Mouse (Mus musculus) MEL (cell line): ENCODE measurements around the gene Slco3a1. TPM values are rescaled to one million over a fixed set of nuclear protein-coding genes. Genes with fewer than 3 reads are reported as not detected.

Experiments used
- DNase-seq: peaks from one replicate; pipeline ENCODE4 v3.0.0; 2011; ENCODE audit warnings: low read depth, low spot score
- H3K27ac ChIP-seq: 2 replicates; pipeline ENCODE4 v1.5.1; 2012; ENCODE audit warnings: low read depth, mild to moderate bottlenecking, control low read depth, low read length, moderate library complexity; ENCODE audit not compliant: control insufficient read depth
- H3K27me3 ChIP-seq, 2 experiments: fragments of 150-350 bp in 1 of 2; sonication (generic) in 1 of 2; 2 replicates each; pipeline ENCODE4 v1.6.1; 2012; ENCODE audit warnings: low read length in 2 of 2, mild to moderate bottlenecking in 2 of 2, improper control_type of control experiment in 1 of 2, moderate library complexity in 1 of 2; ENCODE audit not compliant: insufficient read depth in 2 of 2, control insufficient read depth in 1 of 2
- H3K36me3 ChIP-seq, 2 experiments: 2 replicates each; pipeline ENCODE4 v1.6.1; 2012 to 2014; ENCODE audit warnings: low read length in 2 of 2, improper control_type of control experiment in 1 of 2, inconsistent platforms in 1 of 2, mild to moderate bottlenecking in 1 of 2; ENCODE audit not compliant: insufficient read depth in 2 of 2, control insufficient read depth in 1 of 2
- H3K4me1 ChIP-seq, 2 experiments: fragments of 150-350 bp in 1 of 2; sonication (generic) in 1 of 2; 2 replicates each; pipeline ENCODE4 v1.6.1; 2012; ENCODE audit warnings: low read length in 2 of 2, improper control_type of control experiment in 1 of 2, mild to moderate bottlenecking in 1 of 2; ENCODE audit not compliant: insufficient read depth in 2 of 2, control insufficient read depth in 1 of 2
- H3K4me3 ChIP-seq, 2 experiments: fragments of 150-350 bp in 1 of 2; sonication (generic) in 1 of 2; 2 replicates each; pipeline ENCODE4 v1.5.1; 2012; ENCODE audit warnings: low read depth in 2 of 2, low read length in 2 of 2, mild to moderate bottlenecking in 2 of 2, moderate library complexity in 2 of 2, control low read depth in 1 of 2, improper control_type of control experiment in 1 of 2; ENCODE audit not compliant: control insufficient read depth in 1 of 2, insufficient read depth in 1 of 2
- H3K79me2 ChIP-seq: 2 replicates; pipeline ENCODE4 v1.6.1; 2012; ENCODE audit warnings: mild to moderate bottlenecking, low read length, moderate library complexity; ENCODE audit not compliant: control insufficient read depth, poor library complexity, insufficient read depth
- H3K9ac ChIP-seq: 2 replicates; pipeline ENCODE4 v1.6.1; 2012; ENCODE audit warnings: low read depth, mild to moderate bottlenecking, control low read depth, low read length, moderate library complexity; ENCODE audit not compliant: control insufficient read depth, poor library complexity, severe bottlenecking
- H3K9me3 ChIP-seq: fragments of 150-350 bp; sonication (generic); replicated peaks from 2 replicates; pipeline ENCODE4 v1.6.1; 2012; ENCODE audit warnings: mild to moderate bottlenecking, low read length, improper control_type of control experiment, moderate library complexity; ENCODE audit not compliant: insufficient read depth
- CHD1 ChIP-seq: IDR thresholded peaks from 2 replicates; pipeline ENCODE4 v1.6.1; 2012; ENCODE audit warnings: low read depth, mild to moderate bottlenecking, inconsistent platforms, low read length, improper control_type of control experiment
- CHD2 ChIP-seq: IDR thresholded peaks from 2 replicates; pipeline ENCODE4 v1.6.1; 2011; ENCODE audit warnings: low read length, improper control_type of control experiment
- CTCF ChIP-seq, 3 experiments: IDR thresholded peaks in 2 of 3; conservative IDR thresholded peaks in 1 of 3; 2 replicates each; pipeline ENCODE4 v1.5.1; 2011 to 2012; ENCODE audit warnings: low read length in 3 of 3, low read depth in 2 of 3, mild to moderate bottlenecking in 2 of 3, improper control_type of control experiment in 1 of 3, inconsistent platforms in 1 of 3, mixed read lengths in 1 of 3, moderate library complexity in 1 of 3; ENCODE audit not compliant: control insufficient read depth in 1 of 3, insufficient read depth in 1 of 3, poor library complexity in 1 of 3, severe bottlenecking in 1 of 3
- ELF1 ChIP-seq: IDR thresholded peaks from 2 replicates; pipeline ENCODE4 v1.6.1; 2014; ENCODE audit warnings: low read depth, mild to moderate bottlenecking, inconsistent platforms, low read length, improper control_type of control experiment, moderate library complexity
- EP300 ChIP-seq, 2 experiments: IDR thresholded peaks; 2 replicates each; pipeline ENCODE4 v1.6.1; 2011; ENCODE audit warnings: improper control_type of control experiment in 2 of 2, low read length in 2 of 2, low read depth in 1 of 2, mild to moderate bottlenecking in 1 of 2
- GATA1 ChIP-seq: IDR thresholded peaks from 2 replicates; pipeline ENCODE4 v1.6.1; 2011; ENCODE audit warnings: low read depth, low read length, improper control_type of control experiment
- HCFC1 ChIP-seq: IDR thresholded peaks from 2 replicates; pipeline ENCODE4 v1.6.1; 2012; ENCODE audit warnings: low read depth, mild to moderate bottlenecking, inconsistent platforms, low read length, improper control_type of control experiment, moderate library complexity
- KAT2A ChIP-seq: conservative IDR thresholded peaks from 2 replicates; pipeline ENCODE4 v1.6.1; 2012; ENCODE audit warnings: low read depth, low read length, improper control_type of control experiment, inconsistent platforms
- MAFK ChIP-seq: IDR thresholded peaks from 2 replicates; pipeline ENCODE4 v1.6.1; 2011; ENCODE audit warnings: low read depth, mild to moderate bottlenecking, low read length, improper control_type of control experiment, borderline replicate concordance
- MAZ ChIP-seq: IDR thresholded peaks from 2 replicates; pipeline ENCODE4 v1.6.1; 2012; ENCODE audit warnings: low read depth, mild to moderate bottlenecking, inconsistent platforms, low read length, improper control_type of control experiment
- MXI1 ChIP-seq: IDR thresholded peaks from 2 replicates; pipeline ENCODE4 v1.6.1; 2011; ENCODE audit warnings: mild to moderate bottlenecking, low read depth, low read length, improper control_type of control experiment
- POLR2A ChIP-seq, 2 experiments: IDR thresholded peaks; 2 replicates each; pipeline ENCODE4 v1.6.1; 2011 to 2012; ENCODE audit warnings: low read length in 2 of 2, mild to moderate bottlenecking in 2 of 2, control low read depth in 1 of 2, improper control_type of control experiment in 1 of 2, low read depth in 1 of 2, moderate library complexity in 1 of 2; ENCODE audit not compliant: control insufficient read depth in 1 of 2, insufficient read depth in 1 of 2, poor library complexity in 1 of 2
- RAD21 ChIP-seq: IDR thresholded peaks from 2 replicates; pipeline ENCODE4 v1.6.1; 2011; ENCODE audit warnings: mild to moderate bottlenecking, low read depth, low read length, improper control_type of control experiment
- RCOR1 ChIP-seq: IDR thresholded peaks from 2 replicates; pipeline ENCODE4 v1.6.1; 2012; ENCODE audit warnings: low read depth, mild to moderate bottlenecking, inconsistent platforms, low read length, improper control_type of control experiment
- SMC3 ChIP-seq: IDR thresholded peaks from 2 replicates; pipeline ENCODE4 v1.6.1; 2011; ENCODE audit warnings: low read depth, low read length, improper control_type of control experiment
- TAL1 ChIP-seq: IDR thresholded peaks from 2 replicates; pipeline ENCODE4 v1.6.1; 2012; ENCODE audit warnings: mild to moderate bottlenecking, inconsistent platforms, low read length, moderate library complexity, mixed read lengths
- TBP ChIP-seq: IDR thresholded peaks from 2 replicates; pipeline ENCODE4 v1.8.0; 2011; ENCODE audit warnings: low read depth, low read length, improper control_type of control experiment
- TCF12 ChIP-seq: IDR thresholded peaks from 2 replicates; pipeline ENCODE4 v1.6.1; 2014; ENCODE audit warnings: low read depth, mild to moderate bottlenecking, inconsistent platforms, low read length, improper control_type of control experiment, moderate library complexity
- USF2 ChIP-seq, 2 experiments: IDR thresholded peaks; 2 replicates each; pipeline ENCODE4 v1.6.1; 2011 to 2012; ENCODE audit warnings: improper control_type of control experiment in 2 of 2, low read length in 2 of 2, borderline replicate concordance in 1 of 2, inconsistent platforms in 1 of 2, low read depth in 1 of 2, mild to moderate bottlenecking in 1 of 2; ENCODE audit not compliant: insufficient read depth in 1 of 2
- ZKSCAN1 ChIP-seq: IDR thresholded peaks from 2 replicates; pipeline ENCODE4 v1.6.1; 2012; ENCODE audit warnings: low read depth, mild to moderate bottlenecking, inconsistent platforms, low read length, improper control_type of control experiment, moderate library complexity
- ZMIZ1 ChIP-seq: IDR thresholded peaks from 2 replicates; pipeline ENCODE4 v1.6.1; 2012; ENCODE audit warnings: low read depth, mild to moderate bottlenecking, inconsistent platforms, low read length, improper control_type of control experiment, moderate library complexity
- ZNF384 ChIP-seq: IDR thresholded peaks from 2 replicates; pipeline ENCODE4 v1.6.1; 2012; ENCODE audit warnings: low read depth, mild to moderate bottlenecking, inconsistent platforms, low read length, improper control_type of control experiment
- polyA plus RNA-seq, 2 experiments: library from polyadenylated mRNA; stranded (reverse) in 1 of 2; unstranded in 1 of 2; fragments of >175 nt in 1 of 2; fragments of >200 nt in 1 of 2; gene quantifications; 2 replicates each; pipeline versions ENCODE4 v1.2.1 to v1.2.4; 2012; ENCODE audit warnings: low replicate concordance in 2 of 2, low read depth in 1 of 2; ENCODE audit not compliant: insufficient read length in 2 of 2, insufficient read depth in 1 of 2, missing spikeins in 1 of 2
- total RNA-seq: library from RNA; depleted of rRNA; stranded (reverse); fragments of 300-350 nt; gene quantifications from 2 replicates; pipeline ENCODE4 v1.2.3, GENCODE M21; 2012

The Slco3a1 gene
- total and polyA plus RNA-seq, 3 experiments, result 17.6 to 20.9 TPM; not detected in 1

GRCm38 (mm10) chr7:74436642-74437041, 117.9 kb downstream of the Slco3a1 start:
- Histone ChIP-seq H3K9ac (no peak overlapping the region), H3K4me1 (peaks cover 6 to 13% of the 10 kb centered on the region in 2 experiments; a peak in 3 of 4 replicates), H3K27ac (no peak overlapping the region), H3K9me3 (no peaks in the 10 kb centered on the region), H3K79me2 (no peaks in the 10 kb centered on the region), H3K4me3 (no peak overlapping the region), H3K36me3 (peaks cover 0 to 6% of the 10 kb centered on the region in 2 experiments; a peak in 3 of 4 replicates), H3K27me3 (no peaks in the 10 kb centered on the region)
- no peak for DNase-seq
- TF ChIP-seq RAD21 (no peak), HCFC1 (no peak), MXI1 (no peak), KAT2A (no peak), TBP (no peak), EP300 (IDR thresholded peaks at IDR 0.05; ENCODE audit: low read depth in 1 of 2, low read length in 2 of 2) (no peak), ZNF384 (no peak), CHD2 (no peak), CTCF (IDR thresholded peaks at IDR 0.05 in 2 of 3, conservative IDR thresholded peaks at IDR 0.05 in 1 of 3; ENCODE audit: control insufficient read depth in 1 of 3, insufficient read depth in 1 of 3, low read depth in 2 of 3, low read length in 3 of 3, poor library complexity in 1 of 3, severe bottlenecking in 1 of 3) (no peak), TCF12 (no peak), GATA1 (no peak)

DNA sequence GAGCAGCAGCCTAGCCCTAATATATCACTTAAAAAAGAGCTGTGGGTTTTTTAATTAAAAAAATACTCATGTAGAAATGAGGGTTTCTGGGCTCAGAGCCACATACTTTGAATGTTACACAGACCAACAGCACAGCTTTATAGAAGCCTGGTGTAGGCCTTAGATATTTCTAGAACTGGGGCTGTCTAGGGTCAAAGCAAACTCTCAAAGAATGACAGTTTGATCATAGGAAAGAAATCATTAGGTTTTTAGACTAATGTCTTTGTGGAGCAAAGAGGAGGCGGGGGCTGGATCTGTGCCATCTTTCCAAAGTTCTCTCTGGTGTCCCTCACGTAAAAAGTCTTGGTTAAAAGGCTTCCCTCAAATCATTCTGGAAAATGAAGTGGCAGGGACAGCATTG, 121.6 kb downstream of the Slco3a1 start:
- DNase-seq, result no peak
- H3K36me3 ChIP-seq, result peaks cover 0 to 7% of the 10 kb centered on the region in 2 experiments; a peak in 3 of 4 replicates

DNA sequence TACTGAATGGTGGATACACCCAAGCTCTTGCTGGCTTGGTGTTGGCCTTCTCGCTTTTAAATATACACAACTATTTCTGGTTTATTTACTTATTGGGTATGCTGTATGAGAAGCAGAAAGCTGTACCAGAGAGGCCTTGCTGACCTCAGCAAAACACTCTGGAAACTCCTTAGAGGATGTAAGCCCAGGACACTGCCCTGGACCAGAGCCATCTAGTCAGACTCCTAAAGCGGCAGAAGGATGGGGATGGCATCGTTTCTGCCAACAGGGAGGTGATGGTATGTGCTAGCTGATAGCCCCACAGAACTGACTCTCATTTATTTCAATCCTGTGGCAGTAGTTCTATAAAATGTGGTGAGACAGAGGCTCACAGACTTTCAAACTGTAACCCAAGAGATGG, 125.3 kb downstream of the Slco3a1 start:
- Histone ChIP-seq H3K4me3 (no peak overlapping the region), H3K9me3 (no peaks in the 10 kb centered on the region), H3K4me1 (peaks cover 20 to 26% of the 10 kb centered on the region in 2 experiments), H3K27ac (no peak overlapping the region), H3K36me3 (peaks cover 0 to 27% of the 10 kb centered on the region in 2 experiments; a peak in 2 of 4 replicates)
- TF ChIP-seq RCOR1 (no peak), TBP (no peak), ELF1 (no peak), KAT2A (no peak), ZNF384 (no peak), CHD1 (no peak), TAL1 (no peak), CHD2 (no peak), HCFC1 (no peak), SMC3 (no peak), MAZ (no peak), USF2 (IDR thresholded peaks at IDR 0.05; ENCODE audit: borderline replicate concordance in 1 of 2, insufficient read depth in 1 of 2, low read depth in 1 of 2, low read length in 2 of 2) (no peak)
- TF ChIP-seq, all 39 proteins: peak for 0
- Histone ChIP-seq H3K79me2 (no peaks in the 10 kb centered on the region), H3K27me3 (no peaks in the 10 kb centered on the region), H3K9ac (no peak overlapping the region)
- no peak for DNase-seq

More for the DNA sequence above, 121.6 kb downstream of the Slco3a1 start:
- TF ChIP-seq RCOR1 (no peak), USF2 (IDR thresholded peaks at IDR 0.05; ENCODE audit: borderline replicate concordance in 1 of 2, insufficient read depth in 1 of 2, low read depth in 1 of 2, low read length in 2 of 2) (no peak), CHD1 (no peak), RAD21 (no peak), ZMIZ1 (no peak), MXI1 (no peak), POLR2A (IDR thresholded peaks at IDR 0.05; ENCODE audit: control insufficient read depth in 1 of 2, insufficient read depth in 1 of 2, low read depth in 1 of 2, low read length in 2 of 2, poor library complexity in 1 of 2) (no peak), CHD2 (no peak), ZKSCAN1 (no peak), MAFK (no peak)
- TF ChIP-seq, all 39 proteins: peak for 0
- H3K9me3 ChIP-seq, result no peaks in the 10 kb centered on the region
- no peak overlapping the region for H3K9ac ChIP-seq
- H3K79me2 ChIP-seq, result no peaks in the 10 kb centered on the region
- no peaks in the 10 kb centered on the region for H3K27me3 ChIP-seq
- H3K4me3 ChIP-seq, result no peak overlapping the region
- H3K27ac ChIP-seq, result no peak overlapping the region
- H3K4me1 ChIP-seq, result peaks cover 8 to 17% of the 10 kb centered on the region in 2 experiments; a peak in 3 of 4 replicates
